Mouse (Mus musculus) E14TG2a.4 (cell line): ENCODE data around the gene Pcnx3.

Experiments
- CTCF ChIP-seq: conservative IDR thresholded peaks from 2 replicates; pipeline ENCODE4 v1.5.1; 2014; ENCODE audit warnings: low read length
- NANOG ChIP-seq: IDR thresholded peaks from 2 replicates; pipeline ENCODE4 v1.6.1; 2014; ENCODE audit warnings: borderline replicate concordance, low read length, mixed read lengths
- POU5F1 ChIP-seq: IDR thresholded peaks from 2 replicates; pipeline ENCODE4 v1.6.1; 2014; ENCODE audit warnings: low read length, borderline replicate concordance

- TF ChIP-seq CTCF (no peak), NANOG (no peak), POU5F1 (no peak)
Observed at GRCm38 (mm10) chr19:5686437-5686836, 2.3 kb downstream of the Pcnx3 start.
